In genomic region chr4:46560069-46560705, GRCm38 (mm10) we compare ENCODE assay signal across 23 mouse cellular contexts. TPM values are rescaled to one million over a fixed set of nuclear protein-coding genes. Genes with fewer than 3 reads are reported as not detected.
DNase-seq lines count a peak whose midpoint lies in the region; ATAC-seq and TF ChIP-seq lines count a peak whose summit lies in the region.
"Had no signal": no experiment of that assay in that cellular context is flagged by ENCODE, and none has a peak within 500 bp of the region (broad histone marks: within the 10 kb centered on the region; RNA-seq: fewer than 3 reads in every experiment).

No protein-coding gene starts in this region.

- TF ChIP-seq POLR2A in thymus, adult 2 months (IDR thresholded peaks at IDR 0.05; ENCODE audit: control insufficient read depth, extremely low read depth, insufficient read depth, low read length, poor library complexity), result no peak

- peaks cover 6% of the 10 kb centered on the region; the same call in 1 of the 2 replicates for H3K4me1 ChIP-seq in hindbrain, embryonic 10.5 days (replicated peaks)
- no peaks in the 10 kb centered on the region for H3K4me1 ChIP-seq in hindbrain, embryonic 11.5 days (replicated peaks; ENCODE audit: control insufficient read depth, insufficient read depth, low read length)
- H3K4me1 ChIP-seq in stomach, embryonic 16.5 days (ENCODE audit: control insufficient read depth, insufficient read depth, low read length), result peaks cover 5% of the 10 kb centered on the region; the same call in 1 of the 2 replicates
- H3K4me1 ChIP-seq in thymus, adult 2 months (replicated peaks; ENCODE audit: control insufficient read depth, insufficient read depth, low read length), result peaks cover 22% of the 10 kb centered on the region
- H3K4me1 ChIP-seq: forebrain, embryonic 12.5 days; limb, embryonic 10.5 days had no signal

- WGBS in hindbrain, embryonic 10.5 days, result 82% methylated on average over 14 of the region's 14 CpGs
- WGBS in hindbrain, embryonic 11.5 days, result 81% methylated on average over 14 of the region's 14 CpGs
- 66% methylated on average over 14 of the region's 14 CpGs for WGBS in stomach, embryonic 16.5 days
- WGBS in thymus, adult 2 months, result 95% methylated on average over 14 of the region's 14 CpGs

- H3K4me3 ChIP-seq in hindbrain, embryonic 10.5 days, result no peak overlapping the region
- no peak overlapping the region for H3K4me3 ChIP-seq in hindbrain, embryonic 11.5 days (ENCODE audit: low read depth, low read length)
- H3K4me3 ChIP-seq in stomach, embryonic 16.5 days (replicated peaks; ENCODE audit: low read length), result no peak overlapping the region
- H3K4me3 ChIP-seq in thymus, adult 2 months (ENCODE audit: control insufficient read depth, insufficient read depth, low read length), result no peak overlapping the region
- H3K4me3 ChIP-seq: embryonic facial prominence, embryonic 10.5 days; forebrain, embryonic 12.5 days; left cerebral cortex, adult 2 months; limb, embryonic 10.5 days; megakaryocyte, embryonic 14.5 days had no signal

- DNase-seq in hindbrain, embryonic 10.5 days (ENCODE audit: low spot score), result no peak
- no peak for DNase-seq in hindbrain, embryonic 11.5 days (ENCODE audit: low spot score)
- DNase-seq in CD4-positive, CD25-positive, alpha-beta regulatory T cell, adult 2 months (ENCODE audit: low read depth, low spot score), result peak; percentile 45
- DNase-seq in induced T-regulatory cell, adult 2 months (ENCODE audit: low read depth), result peak; percentile 76
- DNase-seq in thymus, adult 2 months, result no peak
- no peak for DNase-seq in frontal cortex, postnatal 36 days (ENCODE audit: low spot score in 2 of 2)
- DNase-seq: cerebellum, adult 18-20 months; gastrocnemius, postnatal 25 days; heart, postnatal 10 days; kidney, adult 18-20 months; kidney, postnatal 25 days; liver, postnatal 0 days; lung, postnatal 14 days; right cerebral cortex, postnatal 25 days; thymus, postnatal 14 days had no signal

- no peaks in the 10 kb centered on the region for H3K9me3 ChIP-seq in hindbrain, embryonic 10.5 days
- H3K9me3 ChIP-seq in hindbrain, embryonic 11.5 days (ENCODE audit: control insufficient read depth, low read length), result no peaks in the 10 kb centered on the region
- no peaks in the 10 kb centered on the region for H3K9me3 ChIP-seq in stomach, embryonic 16.5 days (replicated peaks; ENCODE audit: control insufficient read depth, low read length)
- H3K9me3 ChIP-seq: embryonic facial prominence, embryonic 10.5 days; forebrain, embryonic 12.5 days; limb, embryonic 10.5 days; megakaryocyte, embryonic 14.5 days had no signal

- TF ChIP-seq CTCF in thymus, adult 2 months (IDR thresholded peaks at IDR 0.05; ENCODE audit: borderline replicate concordance, control insufficient read depth, extremely low read depth, insufficient read depth, low read length, poor library complexity), result no peak

- H3K27me3 ChIP-seq in hindbrain, embryonic 10.5 days (ENCODE audit: insufficient read depth, poor library complexity, severe bottlenecking), result no peaks in the 10 kb centered on the region
- no peaks in the 10 kb centered on the region for H3K27me3 ChIP-seq in hindbrain, embryonic 11.5 days (ENCODE audit: control insufficient read depth, insufficient read depth, low read length)
- H3K27me3 ChIP-seq in stomach, embryonic 16.5 days (ENCODE audit: control insufficient read depth, insufficient read depth, low read length), result no peaks in the 10 kb centered on the region
- H3K27me3 ChIP-seq in thymus, adult 2 months (ENCODE audit: control insufficient read depth, insufficient read depth, low read length), result no peaks in the 10 kb centered on the region
- H3K27me3 ChIP-seq: forebrain, embryonic 12.5 days; megakaryocyte, embryonic 14.5 days had no signal

- no peak overlapping the region for H3K4me2 ChIP-seq in hindbrain, embryonic 11.5 days (replicated peaks; ENCODE audit: low read depth, low read length)
- no peak overlapping the region for H3K4me2 ChIP-seq in stomach, embryonic 16.5 days (ENCODE audit: low read depth, low read length)
- H3K4me2 ChIP-seq: forebrain, embryonic 12.5 days; hindbrain, embryonic 14.5 days had no signal

- no peak overlapping the region for H3K9ac ChIP-seq in hindbrain, embryonic 11.5 days (ENCODE audit: low read depth, low read length)
- 0 out of 2 replicates have a peak overlapping the region, but pooled peaks have one; percentile 15 for H3K9ac ChIP-seq in stomach, embryonic 16.5 days (ENCODE audit: low read length)
- H3K9ac ChIP-seq: forebrain, embryonic 12.5 days; hindbrain, embryonic 14.5 days; liver, postnatal 0 days had no signal

- peak overlapping the region; percentile 23; the same call in 1 of the 2 replicates for H3K27ac ChIP-seq in hindbrain, embryonic 10.5 days
- H3K27ac ChIP-seq in hindbrain, embryonic 11.5 days (ENCODE audit: low read depth, low read length), result no peak overlapping the region
- peak overlapping the region; percentile 81 for H3K27ac ChIP-seq in stomach, embryonic 16.5 days (ENCODE audit: low read length)
- H3K27ac ChIP-seq in thymus, adult 2 months (ENCODE audit: control insufficient read depth, insufficient read depth, low read length), result no peak overlapping the region
- H3K27ac ChIP-seq: embryonic facial prominence, embryonic 10.5 days; forebrain, embryonic 12.5 days; hindbrain, embryonic 14.5 days; left cerebral cortex, adult 2 months; limb, embryonic 10.5 days had no signal

- no peak for ATAC-seq in hindbrain, embryonic 11.5 days (ENCODE audit: low FRiP score)
- ATAC-seq in stomach, embryonic 16.5 days (ENCODE audit: insufficient read depth, low FRiP score), result peak; percentile 27; the same call in 1 of the 2 replicates
- ATAC-seq: liver, postnatal 0 days; midbrain, embryonic 16.5 days had no signal

- no peaks in the 10 kb centered on the region for H3K36me3 ChIP-seq in hindbrain, embryonic 10.5 days
- no peaks in the 10 kb centered on the region for H3K36me3 ChIP-seq in hindbrain, embryonic 11.5 days (ENCODE audit: control insufficient read depth, insufficient read depth, low read length)
- no peaks in the 10 kb centered on the region for H3K36me3 ChIP-seq in stomach, embryonic 16.5 days (ENCODE audit: control insufficient read depth, insufficient read depth, low read length)
- no peaks in the 10 kb centered on the region for H3K36me3 ChIP-seq in thymus, adult 2 months (ENCODE audit: control insufficient read depth, insufficient read depth, low read length)
- H3K36me3 ChIP-seq: embryonic facial prominence, embryonic 10.5 days; forebrain, embryonic 12.5 days; limb, embryonic 10.5 days had no signal

RNA-seq across cellular contexts. Expression of gene Trim14, which starts 24.2 kb away (rescaled TPM):
- 0.94 and 1.2 TPM in 2 replicates for polyA plus RNA-seq in hindbrain, embryonic 10.5 days (2016; fragmentation: Nextera tagmentation; extraction: Ambion mirVana)
- 0.84 and 1.0 TPM in 2 replicates for polyA plus RNA-seq in hindbrain, embryonic 11.5 days (2014; fragmentation: Nextera tagmentation; extraction: Ambion mirVana)
- 4.4 and 5.7 TPM in 2 replicates for polyA plus RNA-seq in stomach, embryonic 16.5 days (2015; fragmentation: Nextera tagmentation; extraction: Ambion mirVana)
- polyA plus RNA-seq in thymus, adult 2 months (2012; rRNA removed), result 27.3 and 38.2 TPM in 2 replicates

RNA-seq across cellular contexts. Expression of gene Coro2a, which starts 41.8 kb away (rescaled TPM):
- polyA plus RNA-seq in hindbrain, embryonic 10.5 days (2016; fragmentation: Nextera tagmentation; extraction: Ambion mirVana), result 5.9 and 10.8 TPM in 2 replicates
- polyA plus RNA-seq in hindbrain, embryonic 11.5 days (2014; fragmentation: Nextera tagmentation; extraction: Ambion mirVana), result 3.6 and 6.6 TPM in 2 replicates
- 26.4 and 27.1 TPM in 2 replicates for polyA plus RNA-seq in stomach, embryonic 16.5 days (2015; fragmentation: Nextera tagmentation; extraction: Ambion mirVana)
- polyA plus RNA-seq in thymus, adult 2 months (2012; rRNA removed), result 13.5 and 15.9 TPM in 2 replicates

Comparison
In these comparisons a context has a peak if more than half of its experiments do, and no peak if none do; other contexts are left out.
1. H3K27ac ChIP-seq: peak in hindbrain, embryonic 10.5 days (single experiment) and stomach, embryonic 16.5 days (single experiment); none in hindbrain, embryonic 11.5 days (single experiment) and thymus, adult 2 months (single experiment).
2. DNase-seq: peak in CD4-positive, CD25-positive, alpha-beta regulatory T cell, adult 2 months (single experiment) and induced T-regulatory cell, adult 2 months (single experiment); none in hindbrain, embryonic 10.5 days (single experiment), hindbrain, embryonic 11.5 days (single experiment), thymus, adult 2 months (single experiment) and frontal cortex, postnatal 36 days (0 of 2).